Mouse (Mus musculus) stomach, postnatal 0 days (tissue): Measurements from ENCODE around the gene Cinp.

Source experiments
- CTCF ChIP-seq: IDR thresholded peaks from 2 replicates; pipeline ENCODE4 v1.5.1; 2016; ENCODE audit warnings: antibody characterized with exemption, low read depth, mild to moderate bottlenecking, moderate library complexity
- EP300 ChIP-seq: optimal IDR thresholded peaks from 2 replicates; pipeline ENCODE3; 2016; ENCODE audit warnings: antibody characterized with exemption

GRCm38 (mm10) chr12:110846191-110846765, 42.7 kb downstream of the Cinp start:
- TF ChIP-seq CTCF: no peak
- no peak for TF ChIP-seq EP300
